ENCODE assay signal across 26 mouse cellular contexts in genomic region chr1:36518259-36518658, GRCm38 (mm10). TPM values are rescaled to one million over a fixed set of nuclear protein-coding genes. Genes with fewer than 3 reads are reported as not detected.
A peak's percentile ranks its signal among the peaks of the same experiment; 100 is the strongest.
DNase-seq lines count a peak whose midpoint lies in the region; ATAC-seq and TF ChIP-seq lines count a peak whose summit lies in the region.
"Had no signal": no experiment of that assay in that cellular context is flagged by ENCODE, and none has a peak within 500 bp of the region (broad histone marks: within the 10 kb centered on the region; RNA-seq: fewer than 3 reads in every experiment).

No protein-coding gene starts in this region.

- no peak overlapping the region for H3K4me2 ChIP-seq in forebrain, embryonic 15.5 days (replicated peaks)
- H3K4me2 ChIP-seq in forebrain, embryonic 16.5 days (ENCODE audit: low read length) = no peak overlapping the region
- no peak overlapping the region for H3K4me2 ChIP-seq in intestine, embryonic 15.5 days (replicated peaks)
- H3K4me2 ChIP-seq: midbrain, embryonic 12.5 days had no signal

- no peak overlapping the region for H3K9ac ChIP-seq in forebrain, embryonic 15.5 days (replicated peaks)
- H3K9ac ChIP-seq in forebrain, embryonic 16.5 days (replicated peaks; ENCODE audit: low read depth, low read length) = no peak overlapping the region
- no peak overlapping the region for H3K9ac ChIP-seq in intestine, embryonic 15.5 days
- H3K9ac ChIP-seq: midbrain, embryonic 12.5 days had no signal

- TF ChIP-seq CTCF in kidney, adult 2 months (conservative IDR thresholded peaks at IDR 0.05; ENCODE audit: insufficient read depth, insufficient read length, low read depth, low read length) = no peak

- WGBS in forebrain, embryonic 15.5 days = 84% methylated on average over 3 of the region's 3 CpGs
- WGBS in forebrain, embryonic 16.5 days = 80% methylated on average over 3 of the region's 3 CpGs
- 44% methylated on average over 3 of the region's 3 CpGs for WGBS in kidney, adult 2 months
- 72% methylated on average over 3 of the region's 3 CpGs for WGBS in intestine, embryonic 15.5 days

- no peak for TF ChIP-seq POLR2A in kidney, adult 2 months (IDR thresholded peaks at IDR 0.05; ENCODE audit: low read depth, low read length)

- peak overlapping the region; percentile 1; the same call in 1 of the 2 replicates for H3K27ac ChIP-seq in forebrain, embryonic 15.5 days (replicated peaks)
- no peak overlapping the region for H3K27ac ChIP-seq in forebrain, embryonic 16.5 days (ENCODE audit: low read length)
- H3K27ac ChIP-seq in kidney, adult 2 months (ENCODE audit: insufficient read depth, low read depth, low read length) = no peak overlapping the region
- H3K27ac ChIP-seq in intestine, embryonic 15.5 days = no peak overlapping the region
- H3K27ac ChIP-seq: layer of hippocampus, adult 2 months; limb, embryonic 10.5 days; midbrain, embryonic 12.5 days had no signal

- H3K36me3 ChIP-seq in forebrain, embryonic 15.5 days = peaks cover 35% of the 10 kb centered on the region
- H3K36me3 ChIP-seq in forebrain, embryonic 16.5 days (ENCODE audit: control insufficient read depth, insufficient read depth) = peaks cover 24% of the 10 kb centered on the region
- H3K36me3 ChIP-seq in kidney, adult 2 months (ENCODE audit: control insufficient read depth, insufficient read depth, low read length) = no peaks in the 10 kb centered on the region
- peaks cover 26% of the 10 kb centered on the region for H3K36me3 ChIP-seq in intestine, embryonic 15.5 days

- H3K4me3 ChIP-seq in forebrain, embryonic 15.5 days = no peak overlapping the region
- H3K4me3 ChIP-seq in forebrain, embryonic 16.5 days (replicated peaks; ENCODE audit: low read length) = no peak overlapping the region
- H3K4me3 ChIP-seq in kidney, adult 2 months (ENCODE audit: insufficient read depth, low read depth, low read length) = no peak overlapping the region
- no peak overlapping the region for H3K4me3 ChIP-seq in intestine, embryonic 15.5 days (replicated peaks)
- H3K4me3 ChIP-seq: layer of hippocampus, adult 2 months; limb, embryonic 10.5 days; midbrain, embryonic 12.5 days had no signal

- no peaks in the 10 kb centered on the region for H3K9me3 ChIP-seq in forebrain, embryonic 15.5 days
- no peaks in the 10 kb centered on the region for H3K9me3 ChIP-seq in forebrain, embryonic 16.5 days (ENCODE audit: control insufficient read depth, low read length)
- H3K9me3 ChIP-seq in intestine, embryonic 15.5 days = no peaks in the 10 kb centered on the region
- H3K9me3 ChIP-seq: limb, embryonic 10.5 days; midbrain, embryonic 12.5 days had no signal

- H3K27me3 ChIP-seq in forebrain, embryonic 15.5 days = no peaks in the 10 kb centered on the region
- no peaks in the 10 kb centered on the region for H3K27me3 ChIP-seq in forebrain, embryonic 16.5 days (replicated peaks; ENCODE audit: control insufficient read depth, insufficient read depth, low read length)
- H3K27me3 ChIP-seq in kidney, adult 2 months (replicated peaks; ENCODE audit: control insufficient read depth, insufficient read depth, low read length) = no peaks in the 10 kb centered on the region
- no peaks in the 10 kb centered on the region for H3K27me3 ChIP-seq in intestine, embryonic 15.5 days (replicated peaks)
- H3K27me3 ChIP-seq: midbrain, embryonic 12.5 days had no signal

- ATAC-seq in forebrain, embryonic 15.5 days (replicated peaks) = no peak
- no peak for ATAC-seq in forebrain, embryonic 16.5 days
- ATAC-seq in intestine, embryonic 15.5 days = peak; percentile 29; the same call in 1 of the 2 replicates
- ATAC-seq: CD4-positive, CD25-positive, alpha-beta regulatory T cell, adult 4 months; hindbrain, embryonic 16.5 days; lung, postnatal 0 days had no signal

- DNase-seq in cerebellum, adult 11-12 months = peak; percentile 70
- DNase-seq in cerebellum, postnatal 4 days (ENCODE audit: low spot score in 2 of 2) = no peak
- peak; percentile 33 for DNase-seq in kidney, adult 2 months
- DNase-seq in kidney, postnatal 10 days = no peak
- no peak for DNase-seq in layer of hippocampus, adult 11-12 months (ENCODE audit: low spot score)
- DNase-seq: gastrocnemius, postnatal 10 days; heart, postnatal 4 days; kidney, adult 11 months; liver; thymus, adult 18-20 months; thymus, postnatal 36 days had no signal

- peaks cover 43% of the 10 kb centered on the region for H3K4me1 ChIP-seq in forebrain, embryonic 15.5 days
- H3K4me1 ChIP-seq in forebrain, embryonic 16.5 days (replicated peaks; ENCODE audit: control insufficient read depth, insufficient read depth, low read length) = peaks cover 41% of the 10 kb centered on the region
- peaks cover 9% of the 10 kb centered on the region; the same call in 1 of the 2 replicates for H3K4me1 ChIP-seq in kidney, adult 2 months (ENCODE audit: control insufficient read depth, insufficient read depth, low read length)
- peaks cover 16% of the 10 kb centered on the region for H3K4me1 ChIP-seq in intestine, embryonic 15.5 days (replicated peaks)

RNA-seq across cellular contexts. Expression of gene Cnnm3, which starts 6.6 kb away (rescaled TPM):
- 5.2 and 5.9 TPM in 2 replicates for polyA plus RNA-seq in forebrain, embryonic 15.5 days (2015; fragmentation: Nextera tagmentation; extraction: Ambion mirVana)
- 4.8 and 5.8 TPM in 2 replicates for polyA plus RNA-seq in forebrain, embryonic 16.5 days (2015; fragmentation: Nextera tagmentation; extraction: Ambion mirVana)
- 19.8 and 29.5 TPM in 2 replicates for polyA plus RNA-seq in kidney, adult 2 months (2012; rRNA removed)
- polyA plus RNA-seq in intestine, embryonic 15.5 days (2015; fragmentation: Nextera tagmentation; extraction: Ambion mirVana) = 2.9 and 3.4 TPM in 2 replicates

RNA-seq across cellular contexts. Expression of gene Ankrd23, which starts 18.4 kb away (rescaled TPM):
- polyA plus RNA-seq in forebrain, embryonic 15.5 days (2015; fragmentation: Nextera tagmentation; extraction: Ambion mirVana) = 12.0 and 14.4 TPM in 2 replicates
- polyA plus RNA-seq in forebrain, embryonic 16.5 days (2015; fragmentation: Nextera tagmentation; extraction: Ambion mirVana) = 9.3 and 13.2 TPM in 2 replicates
- 11.8 and 37.9 TPM in 2 replicates for polyA plus RNA-seq in kidney, adult 2 months (2012; rRNA removed)
- 12.7 and 14.7 TPM in 2 replicates for polyA plus RNA-seq in intestine, embryonic 15.5 days (2015; fragmentation: Nextera tagmentation; extraction: Ambion mirVana)

RNA-seq across cellular contexts. Expression of gene Gm42417, which starts 21.0 kb away (rescaled TPM):
- 1.1 TPM in 1 of 2 replicates, not detected in the other for polyA plus RNA-seq in forebrain, embryonic 15.5 days (2015; fragmentation: Nextera tagmentation; extraction: Ambion mirVana)
- polyA plus RNA-seq in forebrain, embryonic 16.5 days (2015; fragmentation: Nextera tagmentation; extraction: Ambion mirVana) = 0.22 and 0.42 TPM in 2 replicates
- not detected in 2 replicates for polyA plus RNA-seq in kidney, adult 2 months (2012; rRNA removed)
- polyA plus RNA-seq in intestine, embryonic 15.5 days (2015; fragmentation: Nextera tagmentation; extraction: Ambion mirVana) = 0.20 TPM in 1 of 2 replicates, not detected in the other
- polyA plus RNA-seq: forebrain, embryonic 11.5 days; frontal cortex, adult 2 months; heart, embryonic 14.5 days; liver, embryonic 16.5 days; midbrain, embryonic 12.5 days; small intestine, adult 2 months; stomach, embryonic 16.5 days had no signal

RNA-seq across cellular contexts. Expression of gene Ankrd39, which starts 29.0 kb away (rescaled TPM):
- polyA plus RNA-seq in forebrain, embryonic 15.5 days (2015; fragmentation: Nextera tagmentation; extraction: Ambion mirVana) = 18.2 and 19.2 TPM in 2 replicates
- polyA plus RNA-seq in forebrain, embryonic 16.5 days (2015; fragmentation: Nextera tagmentation; extraction: Ambion mirVana) = 15.4 and 24.4 TPM in 2 replicates
- polyA plus RNA-seq in kidney, adult 2 months (2012; rRNA removed) = 16.8 and 22.6 TPM in 2 replicates
- 21.2 and 23.8 TPM in 2 replicates for polyA plus RNA-seq in intestine, embryonic 15.5 days (2015; fragmentation: Nextera tagmentation; extraction: Ambion mirVana)

RNA-seq across cellular contexts. Expression of gene Sema4c, which starts 39.9 kb away (rescaled TPM):
- polyA plus RNA-seq in forebrain, embryonic 15.5 days (2015; fragmentation: Nextera tagmentation; extraction: Ambion mirVana) = 38.2 and 38.6 TPM in 2 replicates
- polyA plus RNA-seq in forebrain, embryonic 16.5 days (2015; fragmentation: Nextera tagmentation; extraction: Ambion mirVana) = 35.4 and 37.3 TPM in 2 replicates
- polyA plus RNA-seq in kidney, adult 2 months (2012; rRNA removed) = 8.0 and 9.1 TPM in 2 replicates
- polyA plus RNA-seq in intestine, embryonic 15.5 days (2015; fragmentation: Nextera tagmentation; extraction: Ambion mirVana) = 10.6 and 11.6 TPM in 2 replicates

Comparison
In these comparisons a context has a peak if more than half of its experiments do, and no peak if none do; other contexts are left out.
1. DNase-seq: peak in cerebellum, adult 11-12 months (single experiment) and kidney, adult 2 months (single experiment); none in cerebellum, postnatal 4 days (0 of 2), kidney, postnatal 10 days (single experiment) and layer of hippocampus, adult 11-12 months (single experiment).